Mouse (Mus musculus): ENCODE data around the gene Trim63.

DNA sequence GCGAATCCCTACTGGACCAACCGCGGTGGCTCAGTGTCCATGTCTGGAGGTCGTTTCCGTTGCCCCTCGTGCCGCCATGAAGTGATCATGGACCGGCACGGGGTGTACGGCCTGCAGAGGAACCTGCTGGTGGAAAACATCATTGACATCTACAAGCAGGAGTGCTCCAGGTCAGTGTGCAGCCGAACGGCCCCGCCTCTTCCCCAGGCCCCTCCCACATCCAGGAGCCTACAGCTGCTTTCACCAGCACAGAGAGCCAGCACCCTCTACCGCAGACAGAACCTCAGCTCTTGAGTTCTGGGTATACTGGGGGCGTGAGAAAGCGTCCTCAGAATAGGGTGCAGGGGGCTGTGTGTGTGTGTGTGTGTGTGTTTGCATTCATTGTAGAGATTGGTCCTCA lies 1.5 kb downstream of the Trim63 start:
- TF ChIP-seq CTCF (conservative IDR thresholded peaks at IDR 0.05; ENCODE audit: low read length): no peak
- no peak for TF ChIP-seq POU5F1 (IDR thresholded peaks at IDR 0.05; ENCODE audit: borderline replicate concordance, low read length)

All from E14TG2a.4 (cell line).